Mouse (Mus musculus): ENCODE data around the gene Cks1b. TPM values are rescaled to one million over a fixed set of nuclear protein-coding genes. Genes with fewer than 3 reads are reported as not detected.

The Cks1b gene
- polyA plus RNA-seq, 1 experiment from 2014 or later = 380 TPM

Other genes starting within 250 kb of the Cks1b start
- 93.4 and 96.9 TPM in 2 replicates for gene Scamp3, start 240.9 kb downstream of the Cks1b start, polyA plus RNA-seq (2014; fragmentation: Nextera tagmentation; extraction: Ambion mirVana)
- gene Fam189b, start 235.2 kb downstream of the Cks1b start, polyA plus RNA-seq (2014; fragmentation: Nextera tagmentation; extraction: Ambion mirVana) = 27.9 and 33.9 TPM in 2 replicates
- 47.8 and 54.5 TPM in 2 replicates for gene Gba, start 215.5 kb downstream of the Cks1b start, polyA plus RNA-seq (2014; fragmentation: Nextera tagmentation; extraction: Ambion mirVana)
- 51.5 and 52.0 TPM in 2 replicates for gene Thbs3, start 203.2 kb downstream of the Cks1b start, polyA plus RNA-seq (2014; fragmentation: Nextera tagmentation; extraction: Ambion mirVana)
- gene Mtx1, start 191.3 kb downstream of the Cks1b start, polyA plus RNA-seq (2014; fragmentation: Nextera tagmentation; extraction: Ambion mirVana) = 151 and 163 TPM in 2 replicates
- 2.0 and 4.1 TPM in 2 replicates for gene Muc1, start 189.3 kb downstream of the Cks1b start, polyA plus RNA-seq (2014; fragmentation: Nextera tagmentation; extraction: Ambion mirVana)
- 324 and 349 TPM in 2 replicates for gene Krtcap2, start 172.4 kb downstream of the Cks1b start, polyA plus RNA-seq (2014; fragmentation: Nextera tagmentation; extraction: Ambion mirVana)
- 3.7 and 4.7 TPM in 2 replicates for gene Trim46, start 172.1 kb downstream of the Cks1b start, polyA plus RNA-seq (2014; fragmentation: Nextera tagmentation; extraction: Ambion mirVana)
- 151 and 177 TPM in 2 replicates for gene Dpm3, start 159.0 kb downstream of the Cks1b start, polyA plus RNA-seq (2014; fragmentation: Nextera tagmentation; extraction: Ambion mirVana)
- gene Slc50a1, start 147.8 kb downstream of the Cks1b start, polyA plus RNA-seq (2014; fragmentation: Nextera tagmentation; extraction: Ambion mirVana) = 70.5 and 80.2 TPM in 2 replicates
- gene Efna1, start 137.2 kb downstream of the Cks1b start, polyA plus RNA-seq (2014; fragmentation: Nextera tagmentation; extraction: Ambion mirVana) = 33.8 and 35.8 TPM in 2 replicates
- 18.7 and 21.2 TPM in 2 replicates for gene Efna3, start 95.4 kb downstream of the Cks1b start, polyA plus RNA-seq (2014; fragmentation: Nextera tagmentation; extraction: Ambion mirVana)
- gene Efna4, start 80.4 kb downstream of the Cks1b start, polyA plus RNA-seq (2014; fragmentation: Nextera tagmentation; extraction: Ambion mirVana) = 17.5 and 20.7 TPM in 2 replicates
- 44.4 and 51.7 TPM in 2 replicates for gene Adam15, start 68.4 kb downstream of the Cks1b start, polyA plus RNA-seq (2014; fragmentation: Nextera tagmentation; extraction: Ambion mirVana)
- not detected in 2 replicates for gene Dcst2, start 56.4 kb downstream of the Cks1b start, polyA plus RNA-seq (2014; fragmentation: Nextera tagmentation; extraction: Ambion mirVana)
- gene Dcst1, start 53.1 kb downstream of the Cks1b start, polyA plus RNA-seq (2014; fragmentation: Nextera tagmentation; extraction: Ambion mirVana) = 0.26 and 0.33 TPM in 2 replicates
- 2.3 and 3.6 TPM in 2 replicates for gene Zbtb7b, start 23.6 kb downstream of the Cks1b start, polyA plus RNA-seq (2014; fragmentation: Nextera tagmentation; extraction: Ambion mirVana)
- not detected in 2 replicates for gene Lenep, start 15.6 kb downstream of the Cks1b start, polyA plus RNA-seq (2014; fragmentation: Nextera tagmentation; extraction: Ambion mirVana)
- gene Flad1, start 6.5 kb downstream of the Cks1b start, polyA plus RNA-seq (2014; fragmentation: Nextera tagmentation; extraction: Ambion mirVana) = 24.2 and 24.8 TPM in 2 replicates
- 74.0 and 75.2 TPM in 2 replicates for gene Shc1, start 60 bp upstream of the Cks1b start, polyA plus RNA-seq (2014; fragmentation: Nextera tagmentation; extraction: Ambion mirVana)
- 49.2 and 51.6 TPM in 2 replicates for gene Pygo2, start 11.8 kb upstream of the Cks1b start, polyA plus RNA-seq (2014; fragmentation: Nextera tagmentation; extraction: Ambion mirVana)
- gene Pbxip1, start 18.3 kb upstream of the Cks1b start, polyA plus RNA-seq (2014; fragmentation: Nextera tagmentation; extraction: Ambion mirVana) = 24.1 and 25.9 TPM in 2 replicates
- 45.7 and 48.6 TPM in 2 replicates for gene Pmvk, start 36.2 kb upstream of the Cks1b start, polyA plus RNA-seq (2014; fragmentation: Nextera tagmentation; extraction: Ambion mirVana)
- gene Kcnn3, start 101.8 kb upstream of the Cks1b start, polyA plus RNA-seq (2014; fragmentation: Nextera tagmentation; extraction: Ambion mirVana) = 3.7 and 4.6 TPM in 2 replicates

Data from embryonic facial prominence, embryonic 14.5 days (tissue).